Mouse (Mus musculus) heart, embryonic 14.5 days (tissue): ENCODE measurements at regions not wholly inside any gene's neighbourhood (a gene's known extent, or its start where the extent isn't known, plus 50 kb on each side); places are given as distances from the start of the nearest gene placed in this dataset.

Source experiments
- ATAC-seq: fragments of 200-750 bp; cut with Nextera tagmentation; 2 replicates; pipeline ENCODE4 v1.8.0; 2017; ENCODE audit warnings: low read depth, moderate TSS enrichment; ENCODE audit not compliant: insufficient number of reproducible peaks, insufficient read depth, low FRiP score
- H3K27ac ChIP-seq, 2 experiments: fragments of 200-500 bp in 1 of 2; fragments of 300-500 bp in 1 of 2; sonication (generic) in 1 of 2; replicated peaks in 1 of 2; 2 replicates each; pipeline ENCODE4 v1.5.1; 2012 to 2014; ENCODE audit warnings: low read depth in 2 of 2, low read length in 2 of 2, control low read depth in 1 of 2, mild to moderate bottlenecking in 1 of 2, mixed read lengths in 1 of 2; ENCODE audit not compliant: control insufficient read depth in 1 of 2, insufficient read depth in 1 of 2
- H3K27me3 ChIP-seq: fragments of 300-500 bp; sonication (generic); 2 replicates; pipeline ENCODE4 v1.6.1; 2014; ENCODE audit warnings: mild to moderate bottlenecking, low read length, control low read depth; ENCODE audit not compliant: control insufficient read depth, insufficient read depth
- H3K36me3 ChIP-seq: fragments of 300-500 bp; sonication (generic); 2 replicates; pipeline ENCODE4 v1.6.1; 2014; ENCODE audit warnings: mild to moderate bottlenecking, control low read depth, low read length, mixed read lengths; ENCODE audit not compliant: control insufficient read depth, insufficient read depth
- H3K4me1 ChIP-seq, 2 experiments: fragments of 200-500 bp in 1 of 2; fragments of 300-500 bp in 1 of 2; sonication (generic) in 1 of 2; 2 replicates each; pipeline ENCODE4 v1.6.1; 2012 to 2014; ENCODE audit warnings: low read length in 2 of 2, control low read depth in 1 of 2, mixed read lengths in 1 of 2; ENCODE audit not compliant: control insufficient read depth in 2 of 2, insufficient read depth in 2 of 2
- H3K4me2 ChIP-seq: fragments of 300-500 bp; sonication (generic); 2 replicates; pipeline ENCODE4 v1.6.1; 2014; ENCODE audit warnings: mild to moderate bottlenecking, low read length
- H3K4me3 ChIP-seq, 2 experiments: fragments of 200-500 bp in 1 of 2; fragments of 300-500 bp in 1 of 2; sonication (generic) in 1 of 2; 2 replicates each; pipeline ENCODE4 v1.5.1; 2012 to 2014; ENCODE audit warnings: low read length in 2 of 2, mild to moderate bottlenecking in 2 of 2, control low read depth in 1 of 2, low read depth in 1 of 2, moderate library complexity in 1 of 2; ENCODE audit not compliant: control insufficient read depth in 1 of 2, insufficient read depth in 1 of 2
- H3K9ac ChIP-seq: fragments of 300-500 bp; sonication (generic); 2 replicates; pipeline ENCODE4 v1.6.1; 2014; ENCODE audit warnings: mild to moderate bottlenecking, low read length
- H3K9me3 ChIP-seq: fragments of 300-500 bp; sonication (generic); 2 replicates; pipeline ENCODE4 v1.6.1; 2016; ENCODE audit warnings: low read length, control low read depth; ENCODE audit not compliant: control insufficient read depth
- WGBS: fragments of 180-500 bp; shearing (Covaris S2); extraction: QIAGEN DNeasy Blood & Tissue Kit; methylation state at CpG from one replicate; pipeline ENCODE4 v1.1.7; 2014; 5-methylcytosine and 5-hydroxymethylcytosine counted together

DNA sequence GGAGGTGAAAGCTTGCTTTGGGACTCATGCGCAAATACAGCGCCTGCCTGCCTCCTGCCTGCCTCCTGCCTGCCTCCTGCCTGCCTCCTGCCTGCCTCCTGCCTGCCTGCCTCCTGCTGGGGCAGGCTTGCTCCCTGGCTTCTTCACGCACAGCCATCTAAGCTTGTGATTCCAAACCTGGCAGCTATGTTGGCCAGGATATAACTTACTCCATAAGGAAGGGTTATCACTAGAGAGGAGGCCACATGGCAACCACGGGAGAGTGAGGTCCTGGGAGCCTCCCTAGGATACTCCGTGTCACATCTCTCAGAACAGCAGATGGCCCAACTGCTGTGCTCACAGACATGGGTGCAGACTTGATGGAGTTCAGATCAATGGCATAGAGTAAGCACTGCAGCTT, 163.1 kb downstream of the Uaca start:
- H3K9ac ChIP-seq = no peak overlapping the region
- H3K36me3 ChIP-seq = no peaks in the 10 kb centered on the region
- H3K4me1 ChIP-seq = no peaks in the 10 kb centered on the region
- no peak overlapping the region for H3K27ac ChIP-seq
- no peak overlapping the region for H3K4me3 ChIP-seq
- no peak overlapping the region for H3K4me2 ChIP-seq
- no peak for ATAC-seq
- no peaks in the 10 kb centered on the region for H3K9me3 ChIP-seq
- no peaks in the 10 kb centered on the region for H3K27me3 ChIP-seq
- 63% methylated on average over 5 of the region's 5 CpGs for WGBS

DNA sequence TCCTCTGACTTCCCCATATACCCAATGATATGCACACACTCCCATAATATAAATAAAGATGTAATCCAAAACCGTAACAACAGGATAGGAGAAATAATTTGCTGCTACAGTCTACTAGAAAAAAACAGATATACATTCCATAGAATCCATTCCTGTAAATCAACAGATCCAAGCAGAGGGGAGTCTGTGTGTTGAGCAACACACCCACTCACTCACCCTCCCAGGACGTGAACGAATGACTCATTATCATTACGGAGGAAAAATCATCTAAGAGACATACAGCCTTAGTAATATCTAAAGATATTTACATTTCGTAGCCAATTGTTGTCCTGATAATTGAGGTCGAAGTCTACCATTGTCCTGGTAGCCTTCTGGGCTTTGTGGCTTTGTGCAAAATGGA, 165.2 kb downstream of the Uaca start:
- Histone ChIP-seq H3K36me3 (no peaks in the 10 kb centered on the region), H3K27ac (no peak overlapping the region), H3K27me3 (no peaks in the 10 kb centered on the region), H3K4me2 (no peak overlapping the region), H3K9ac (no peak overlapping the region), H3K4me1 (no peaks in the 10 kb centered on the region), H3K9me3 (no peaks in the 10 kb centered on the region), H3K4me3 (no peak overlapping the region)
- no peak for ATAC-seq
- WGBS = 76% methylated on average over 6 of the region's 6 CpGs

DNA sequence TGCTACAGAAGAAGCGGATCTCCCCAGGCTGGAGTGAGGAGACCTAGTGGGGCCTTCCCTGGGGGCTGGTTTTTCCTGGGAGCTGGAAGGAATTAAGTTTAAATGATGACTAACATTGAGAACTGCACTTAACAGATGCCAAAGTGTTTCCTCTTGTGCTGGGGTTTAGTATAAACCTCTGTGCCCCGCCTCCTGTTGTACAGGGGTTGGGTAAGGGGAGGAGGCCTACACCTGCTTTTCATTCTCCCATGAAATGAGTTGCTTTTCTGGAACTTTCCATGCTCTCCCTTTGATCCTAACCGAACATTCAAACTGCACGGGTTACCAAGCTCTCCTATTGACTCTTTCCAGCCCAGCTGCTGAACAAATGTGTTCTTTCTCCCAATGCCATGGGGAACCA, 167.7 kb downstream of the Uaca start:
- Histone ChIP-seq H3K4me3 (no peak overlapping the region), H3K36me3 (no peaks in the 10 kb centered on the region), H3K9ac (no peak overlapping the region), H3K27ac (no peak overlapping the region), H3K27me3 (no peaks in the 10 kb centered on the region), H3K4me1 (no peaks in the 10 kb centered on the region), H3K4me2 (no peak overlapping the region), H3K9me3 (no peaks in the 10 kb centered on the region)
- 74% methylated on average over 4 of the region's 4 CpGs for WGBS
- no peak for ATAC-seq

DNA sequence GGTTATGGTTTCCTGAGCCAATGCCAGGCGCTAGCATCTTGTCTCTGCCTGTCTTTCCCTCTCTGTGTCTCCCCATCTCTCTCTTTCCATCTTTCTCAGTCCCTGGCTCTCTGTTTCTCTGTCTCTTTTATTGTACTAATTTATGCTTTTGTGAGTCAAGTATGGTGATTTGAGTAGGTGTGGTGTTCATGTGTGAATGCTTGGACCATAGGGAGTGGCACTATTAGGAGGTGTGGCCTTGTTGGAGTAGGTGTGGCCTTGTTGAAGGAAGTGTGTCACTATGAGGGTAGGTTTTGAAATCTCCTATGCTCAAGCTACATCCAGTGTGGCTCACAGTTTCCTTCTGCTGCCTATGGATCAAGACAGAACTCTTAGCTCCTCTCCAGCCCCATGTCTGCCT, 171.3 kb downstream of the Uaca start:
- Histone ChIP-seq H3K9ac (no peak overlapping the region), H3K9me3 (no peaks in the 10 kb centered on the region), H3K4me2 (no peak overlapping the region), H3K4me1 (no peaks in the 10 kb centered on the region), H3K36me3 (no peaks in the 10 kb centered on the region), H3K27ac (no peak overlapping the region), H3K4me3 (no peak overlapping the region), H3K27me3 (no peaks in the 10 kb centered on the region)
- no peak for ATAC-seq
- WGBS = 94% methylated on average over 1 of the region's 1 CpGs

DNA sequence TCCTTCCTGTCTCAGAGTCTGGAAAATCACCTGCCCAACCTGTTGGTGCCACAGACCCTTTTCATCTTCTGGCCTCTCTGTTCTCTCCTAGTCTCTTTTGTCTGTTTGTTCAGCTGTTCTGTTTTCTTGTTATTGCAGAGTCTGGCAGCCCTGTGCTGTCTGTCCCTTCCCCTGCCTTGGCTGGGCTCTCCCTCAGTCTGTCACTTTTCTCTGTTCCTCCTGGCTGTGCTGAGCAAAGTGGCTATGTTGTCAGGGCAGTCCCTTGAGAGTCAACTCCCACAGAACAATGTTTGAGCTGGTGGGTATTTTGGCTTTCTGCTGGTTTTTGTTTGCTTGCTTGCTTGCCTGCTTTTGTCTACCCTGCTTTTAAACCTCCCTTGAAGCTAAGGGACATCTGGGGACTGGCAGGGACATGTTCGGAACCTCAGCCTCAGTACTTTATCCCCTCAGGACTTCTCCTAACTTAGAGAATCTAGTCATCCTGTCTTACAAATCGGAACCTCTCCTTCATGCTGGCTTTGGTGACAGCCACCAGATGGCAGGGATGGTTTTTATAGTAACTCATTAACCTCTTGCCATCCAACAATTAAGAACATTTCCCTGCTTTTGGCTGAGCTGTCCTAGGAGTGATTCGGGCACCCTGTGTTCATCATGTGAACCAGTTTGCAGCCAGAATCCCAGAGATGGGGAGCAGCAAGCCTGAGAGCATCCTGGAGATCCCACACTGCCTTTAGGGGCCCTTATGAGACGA, 174.1 kb downstream of the Uaca start:
- no peaks in the 10 kb centered on the region for H3K4me1 ChIP-seq
- H3K9ac ChIP-seq = no peak overlapping the region
- no peaks in the 10 kb centered on the region for H3K27me3 ChIP-seq

DNA sequence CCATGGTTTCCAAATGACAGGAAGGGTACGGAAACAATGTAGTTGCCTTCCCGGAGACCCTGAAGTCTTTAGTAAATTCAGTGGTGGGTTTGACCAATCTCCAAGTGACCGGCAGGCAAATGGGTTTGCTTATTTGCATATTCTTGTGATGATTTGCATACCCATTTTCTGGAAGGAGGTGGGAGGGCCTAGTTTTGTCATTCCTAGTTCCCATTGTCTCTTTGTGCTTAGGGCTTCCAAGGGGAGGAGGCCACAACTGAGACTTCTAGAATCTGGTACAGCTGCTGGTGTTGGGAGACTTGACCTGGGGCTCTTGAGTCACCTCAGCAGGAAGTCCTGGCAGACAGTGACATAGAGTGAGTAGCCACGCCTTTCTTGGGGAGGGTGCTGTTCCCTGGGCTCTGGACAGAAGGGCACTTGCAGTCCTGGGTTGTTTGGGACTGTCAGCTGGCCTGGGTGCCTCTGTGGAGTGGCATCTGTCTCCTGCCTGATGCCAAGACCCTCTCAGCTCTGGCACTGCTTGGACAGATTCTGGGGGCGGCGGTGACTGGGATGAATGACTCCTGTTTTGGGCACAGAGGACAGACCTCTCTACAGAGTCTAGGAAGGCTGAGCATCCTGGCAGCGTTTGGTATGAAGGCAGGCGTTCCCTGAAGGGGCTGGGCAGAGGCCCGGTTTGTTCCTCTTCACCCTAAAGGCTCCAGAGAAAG, 178.0 kb downstream of the Uaca start:
- no peak overlapping the region for H3K27ac ChIP-seq
- ATAC-seq = no peak

More for the DNA sequence above, 174.1 kb downstream of the Uaca start:
- Histone ChIP-seq H3K4me3 (no peak overlapping the region), H3K4me2 (no peak overlapping the region), H3K27ac (no peak overlapping the region), H3K9me3 (no peaks in the 10 kb centered on the region), H3K36me3 (no peaks in the 10 kb centered on the region)
- ATAC-seq = no peak
- WGBS = 63% methylated on average over 4 of the region's 4 CpGs

DNA sequence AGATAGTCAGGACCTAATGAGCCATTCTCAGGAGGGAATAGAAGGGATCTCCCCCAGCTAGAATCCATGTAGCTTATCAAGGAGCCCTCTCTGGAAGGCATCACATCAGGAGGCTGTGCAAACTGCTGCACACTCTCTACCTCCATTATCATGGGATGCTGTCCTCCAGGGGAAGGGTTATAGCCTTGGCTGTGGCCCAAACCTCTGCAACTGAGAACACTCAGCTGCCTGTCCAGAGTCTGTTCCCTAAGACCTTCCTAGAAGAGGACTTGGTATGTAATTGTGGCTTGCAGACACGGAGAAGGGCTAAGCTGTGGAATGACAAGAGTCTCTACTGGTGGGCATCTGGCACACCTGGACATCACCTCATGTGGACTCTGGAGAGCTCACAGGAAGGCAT, 180.2 kb downstream of the Uaca start:
- no peaks in the 10 kb centered on the region for H3K27me3 ChIP-seq
- no peaks in the 10 kb centered on the region for H3K36me3 ChIP-seq
- H3K4me1 ChIP-seq = no peaks in the 10 kb centered on the region; a peak in 1 of 4 replicates
- 73% methylated on average over 1 of the region's 1 CpGs for WGBS
- H3K4me3 ChIP-seq = no peak overlapping the region
- no peak overlapping the region for H3K9ac ChIP-seq
- H3K4me2 ChIP-seq = no peak overlapping the region
- H3K9me3 ChIP-seq = no peaks in the 10 kb centered on the region
- ATAC-seq = no peak
- no peak overlapping the region for H3K27ac ChIP-seq

More for the DNA sequence above, 178.0 kb downstream of the Uaca start:
- Histone ChIP-seq H3K9ac (no peak overlapping the region), H3K9me3 (no peaks in the 10 kb centered on the region), H3K4me3 (no peak overlapping the region), H3K4me1 (no peaks in the 10 kb centered on the region; a peak in 1 of 4 replicates), H3K27me3 (no peaks in the 10 kb centered on the region), H3K4me2 (no peak overlapping the region), H3K36me3 (no peaks in the 10 kb centered on the region)
- 68% methylated on average over 9 of the region's 9 CpGs for WGBS
